Mouse (Mus musculus): ENCODE results near the gene Lmo4. TPM values are rescaled to one million over a fixed set of nuclear protein-coding genes. Genes with fewer than 3 reads are reported as not detected.

Gene Lmo4
- 108 and 200 TPM in 2 replicates for polyA plus RNA-seq (2021; fragmentation: Nextera tagmentation)
- long read RNA-seq, experiment 1, transcript Lmo4-202 (4 exons, 1,447 nt), result minor isoform, 14 of 155 reads
- long read RNA-seq, experiment 1, transcript Lmo4-201 (5 exons, 1,669 nt), result minor isoform, 61 of 155 reads
- long read RNA-seq, experiment 1, transcript Lmo4-203 (5 exons, 1,417 nt), result major isoform, 62 of 155 reads
- long read RNA-seq, experiment 1, partial matches to known transcripts, result 2 of 155 reads
- long read RNA-seq, experiment 1, other reads (novel, unspliced or antisense), result 11 of 155 reads
- long read RNA-seq, experiment 2, transcript Lmo4-202 (4 exons, 1,447 nt), result minor isoform, 24 of 205 reads
- long read RNA-seq, experiment 2, transcript Lmo4-201 (5 exons, 1,669 nt), result major isoform, 70 of 205 reads
- long read RNA-seq, experiment 2, transcript Lmo4-203 (5 exons, 1,417 nt), result minor isoform, 60 of 205 reads
- long read RNA-seq, experiment 2, partial matches to known transcripts, result 5 of 205 reads
- long read RNA-seq, experiment 2, other reads (novel, unspliced or antisense), result 43 of 205 reads

DNA sequence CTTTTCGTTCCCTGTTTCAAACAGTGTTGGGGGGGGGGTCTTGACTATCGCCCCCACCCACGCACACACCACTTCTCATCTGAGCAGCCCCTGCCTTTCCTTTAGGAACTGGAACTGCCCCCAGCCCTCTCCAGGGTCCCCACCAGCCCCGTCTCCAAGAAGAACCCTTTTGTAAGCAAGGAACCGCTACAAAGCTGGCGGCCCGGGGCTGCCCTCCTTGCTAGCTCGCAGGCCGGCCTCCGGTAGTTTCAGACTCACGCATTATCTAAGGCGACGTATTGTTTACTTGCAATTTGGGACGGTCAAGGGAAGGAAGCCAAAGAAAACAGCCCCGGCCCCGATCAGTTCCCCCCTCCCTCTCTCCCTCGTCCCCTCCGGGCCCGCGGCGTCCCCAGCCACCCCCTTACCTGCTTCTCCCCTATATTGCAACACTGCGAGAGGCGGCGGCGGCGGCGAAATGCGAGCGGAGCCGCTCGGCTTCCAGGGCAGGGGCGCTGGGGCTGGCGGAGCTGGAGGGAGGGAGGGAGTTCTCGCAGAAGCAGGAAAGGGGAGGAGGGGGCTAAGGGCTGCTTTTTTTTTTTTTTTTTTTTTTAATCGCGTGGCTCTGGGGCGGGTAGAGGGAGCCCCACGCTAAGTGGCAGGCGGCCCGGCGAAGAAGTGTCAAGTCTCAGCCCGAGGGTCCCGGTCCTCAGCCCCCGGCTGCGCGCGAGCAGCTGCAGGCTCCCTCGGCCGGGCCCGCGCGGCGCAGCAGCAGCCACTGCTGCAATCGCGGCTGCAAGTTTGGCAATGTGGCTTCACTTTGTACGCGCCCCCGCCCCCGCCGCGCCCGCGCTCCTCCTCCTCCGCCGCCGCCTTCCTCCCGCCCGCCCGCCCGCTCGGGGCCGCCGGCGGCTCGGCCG, at the start of gene Lmo4:
Lmo4 (minus strand) TSS at position 808 of the 899 bp plus-strand sequence.

